Mouse (Mus musculus) CH12.LX (cell line): Measurements from ENCODE around the gene Commd1. TPM values are rescaled to one million over a fixed set of nuclear protein-coding genes. Genes with fewer than 3 reads are reported as not detected.

Source experiments
- DNase-seq: peaks from one replicate; pipeline ENCODE4 v3.0.0-alpha.2; 2013; ENCODE audit errors: extremely low read depth
- H3K27ac ChIP-seq: 2 replicates; pipeline ENCODE4 v1.5.1; 2012; ENCODE audit warnings: low read depth, mild to moderate bottlenecking, control low read depth, moderate library complexity; ENCODE audit not compliant: insufficient read depth
- H3K27me3 ChIP-seq: replicated peaks from 2 replicates; pipeline ENCODE3; 2012; ENCODE audit warnings: inconsistent platforms
- H3K36me3 ChIP-seq, 2 experiments: replicated peaks in 1 of 2; 2 replicates each; pipeline versions ENCODE3 to v1.6.1; 2012; ENCODE audit warnings: inconsistent platforms in 1 of 2, low read length in 1 of 2, mild to moderate bottlenecking in 1 of 2, mixed read lengths in 1 of 2, moderate library complexity in 1 of 2; ENCODE audit not compliant: control insufficient read depth in 1 of 2, insufficient read depth in 1 of 2
- H3K4me1 ChIP-seq, 2 experiments: 2 replicates each; pipeline ENCODE4 v1.6.1; 2012; ENCODE audit warnings: inconsistent platforms in 1 of 2, moderate library complexity in 1 of 2; ENCODE audit not compliant: insufficient read depth in 2 of 2, control insufficient read depth in 1 of 2
- H3K4me2 ChIP-seq: 2 replicates; pipeline ENCODE4 v1.6.1; 2012; ENCODE audit warnings: low read depth, mild to moderate bottlenecking, control low read depth; ENCODE audit not compliant: poor library complexity, insufficient read depth, severe bottlenecking
- H3K4me3 ChIP-seq, 3 experiments: fragments of 150-350 bp in 1 of 3; sonication (generic) in 1 of 3; replicated peaks in 1 of 3; 2 replicates each; pipeline versions ENCODE3 to v1.5.1; 2011 to 2012; ENCODE audit warnings: low read depth in 2 of 3, low read length in 2 of 3, mild to moderate bottlenecking in 2 of 3, moderate library complexity in 2 of 3, control low read depth in 1 of 3, improper control_type of control experiment in 1 of 3, inconsistent platforms in 1 of 3, mixed read lengths in 1 of 3; ENCODE audit not compliant: poor library complexity in 1 of 3
- H3K79me2 ChIP-seq: replicated peaks from 2 replicates; pipeline ENCODE4 v1.6.1; 2012; ENCODE audit warnings: mild to moderate bottlenecking, moderate library complexity; ENCODE audit not compliant: control insufficient read depth, poor library complexity, insufficient read depth, severe bottlenecking; ENCODE audit errors: extremely low read depth
- H3K9ac ChIP-seq: 2 replicates; pipeline ENCODE4 v1.6.1; 2012; ENCODE audit warnings: low read depth, mild to moderate bottlenecking, control low read depth, moderate library complexity; ENCODE audit not compliant: insufficient read depth
- H3K9me3 ChIP-seq: replicated peaks from 2 replicates; pipeline ENCODE3; 2012; ENCODE audit warnings: low read length, inconsistent platforms, mixed read lengths
- BHLHE40 ChIP-seq: IDR thresholded peaks from 2 replicates; pipeline ENCODE4 v1.6.1; 2011; ENCODE audit warnings: mild to moderate bottlenecking, low read depth, low read length, improper control_type of control experiment
- CHD1 ChIP-seq: IDR thresholded peaks from 2 replicates; pipeline ENCODE4 v1.6.1; 2012; ENCODE audit warnings: low read depth, low read length, improper control_type of control experiment, inconsistent platforms
- CHD2 ChIP-seq: IDR thresholded peaks from 2 replicates; pipeline ENCODE4 v1.6.1; 2011; ENCODE audit warnings: low read length, improper control_type of control experiment
- CTCF ChIP-seq, 2 experiments: IDR thresholded peaks in 1 of 2; conservative IDR thresholded peaks in 1 of 2; 2 replicates each; pipeline ENCODE4 v1.5.1; 2011 to 2012; ENCODE audit warnings: low read depth in 2 of 2, low read length in 2 of 2, improper control_type of control experiment in 1 of 2, inconsistent platforms in 1 of 2, mild to moderate bottlenecking in 1 of 2, moderate library complexity in 1 of 2
- ELF1 ChIP-seq: IDR thresholded peaks from 2 replicates; pipeline ENCODE4 v1.6.1; 2014; ENCODE audit warnings: low read depth, mild to moderate bottlenecking, inconsistent platforms, low read length, improper control_type of control experiment
- EP300 ChIP-seq: IDR thresholded peaks from 2 replicates; pipeline ENCODE4 v1.6.1; 2011; ENCODE audit warnings: low read length, improper control_type of control experiment
- ETS1 ChIP-seq: conservative IDR thresholded peaks from 2 replicates; pipeline ENCODE4 v1.6.1; 2012; ENCODE audit warnings: low read depth, mild to moderate bottlenecking, inconsistent platforms, low read length, improper control_type of control experiment, moderate library complexity
- GABPA ChIP-seq: IDR thresholded peaks from 2 replicates; pipeline ENCODE4 v1.6.1; 2012; ENCODE audit warnings: low read depth, low read length, improper control_type of control experiment, inconsistent platforms; ENCODE audit not compliant: insufficient replicate concordance
- HCFC1 ChIP-seq: IDR thresholded peaks from 2 replicates; pipeline ENCODE4 v1.6.1; 2012; ENCODE audit warnings: low read depth, mild to moderate bottlenecking, inconsistent platforms, low read length, improper control_type of control experiment
- IRF4 ChIP-seq: IDR thresholded peaks from 2 replicates; pipeline ENCODE4 v1.6.1; 2014; ENCODE audit warnings: low read depth, mild to moderate bottlenecking, inconsistent platforms, low read length, improper control_type of control experiment
- JUN ChIP-seq: IDR thresholded peaks from 2 replicates; pipeline ENCODE4 v1.6.1; 2011; ENCODE audit warnings: low read depth, mild to moderate bottlenecking, low read length, improper control_type of control experiment, moderate library complexity; ENCODE audit not compliant: insufficient read depth
- JUND ChIP-seq: conservative IDR thresholded peaks from 2 replicates; pipeline ENCODE4 v1.6.1; 2011; ENCODE audit warnings: low read depth, low read length, improper control_type of control experiment
- KAT2A ChIP-seq: IDR thresholded peaks from 2 replicates; pipeline ENCODE4 v1.6.1; 2012; ENCODE audit warnings: low read length, improper control_type of control experiment, inconsistent platforms; ENCODE audit not compliant: insufficient replicate concordance
- MAFK ChIP-seq: IDR thresholded peaks from 2 replicates; pipeline ENCODE4 v1.6.1; 2011; ENCODE audit warnings: low read length, improper control_type of control experiment; ENCODE audit not compliant: insufficient replicate concordance
- MAX ChIP-seq: IDR thresholded peaks from 2 replicates; pipeline ENCODE4 v1.6.1; 2011; ENCODE audit warnings: low read length, improper control_type of control experiment
- MAZ ChIP-seq: IDR thresholded peaks from 2 replicates; pipeline ENCODE4 v1.6.1; 2012; ENCODE audit warnings: low read depth, mild to moderate bottlenecking, inconsistent platforms, low read length, improper control_type of control experiment, moderate library complexity
- MEF2A ChIP-seq: IDR thresholded peaks from 2 replicates; pipeline ENCODE4 v1.6.1; 2014; ENCODE audit warnings: low read depth, mild to moderate bottlenecking, inconsistent platforms, low read length, improper control_type of control experiment, borderline replicate concordance
- MXI1 ChIP-seq: IDR thresholded peaks from 2 replicates; pipeline ENCODE4 v1.6.1; 2011; ENCODE audit warnings: mild to moderate bottlenecking, low read depth, low read length, improper control_type of control experiment
- MYC ChIP-seq: IDR thresholded peaks from 2 replicates; pipeline ENCODE4 v1.6.1; 2011; ENCODE audit warnings: low read depth, mild to moderate bottlenecking, improper control_type of control experiment, low read length
- NELFE ChIP-seq: IDR thresholded peaks from 2 replicates; pipeline ENCODE4 v1.6.1; 2011; ENCODE audit warnings: low read depth, low read length, improper control_type of control experiment
- NRF1 ChIP-seq: IDR thresholded peaks from 2 replicates; pipeline ENCODE4 v1.6.1; 2014; ENCODE audit warnings: low read depth, mild to moderate bottlenecking, inconsistent platforms, low read length, improper control_type of control experiment, moderate library complexity
- PAX5 ChIP-seq: IDR thresholded peaks from 2 replicates; pipeline ENCODE4 v1.6.1; 2012; ENCODE audit warnings: low read length, inconsistent platforms, mixed read lengths
- POLR2A ChIP-seq: IDR thresholded peaks from 2 replicates; pipeline ENCODE4 v1.6.1; 2011; ENCODE audit warnings: low read depth, mild to moderate bottlenecking, improper control_type of control experiment, low read length
- POLR2AphosphoS2 ChIP-seq: IDR thresholded peaks from 2 replicates; pipeline ENCODE4 v1.6.1; 2011; ENCODE audit warnings: low read depth, low read length, improper control_type of control experiment
- RAD21 ChIP-seq: IDR thresholded peaks from 2 replicates; pipeline ENCODE4 v1.6.1; 2011; ENCODE audit warnings: low read depth, mild to moderate bottlenecking, low read length, improper control_type of control experiment, moderate library complexity
- RCOR1 ChIP-seq: conservative IDR thresholded peaks from 2 replicates; pipeline ENCODE4 v1.6.1; 2012; ENCODE audit warnings: low read depth, mild to moderate bottlenecking, inconsistent platforms, low read length, improper control_type of control experiment
- SIN3A ChIP-seq: IDR thresholded peaks from 2 replicates; pipeline ENCODE4 v1.6.1; 2012; ENCODE audit warnings: low read length, improper control_type of control experiment, inconsistent platforms
- SMC3 ChIP-seq: IDR thresholded peaks from 2 replicates; pipeline ENCODE4 v1.6.1; 2011; ENCODE audit warnings: low read depth, low read length, improper control_type of control experiment
- TBP ChIP-seq: conservative IDR thresholded peaks from 2 replicates; pipeline ENCODE4 v1.6.1; 2011; ENCODE audit warnings: low read depth, low read length, improper control_type of control experiment
- TCF12 ChIP-seq: IDR thresholded peaks from 2 replicates; pipeline ENCODE4 v1.6.1; 2014; ENCODE audit warnings: low read depth, mild to moderate bottlenecking, inconsistent platforms, low read length, improper control_type of control experiment
- UBTF ChIP-seq: IDR thresholded peaks from 2 replicates; pipeline ENCODE4 v1.6.1; 2012; ENCODE audit warnings: low read depth, mild to moderate bottlenecking, inconsistent platforms, low read length, improper control_type of control experiment, moderate library complexity
- USF1 ChIP-seq: IDR thresholded peaks from 2 replicates; pipeline ENCODE4 v1.6.1; 2014; ENCODE audit warnings: low read depth, mild to moderate bottlenecking, inconsistent platforms, low read length, improper control_type of control experiment
- USF2 ChIP-seq: conservative IDR thresholded peaks from 2 replicates; pipeline ENCODE4 v1.6.1; 2011; ENCODE audit warnings: low read depth, low read length, improper control_type of control experiment
- ZC3H11A ChIP-seq: IDR thresholded peaks from 2 replicates; pipeline ENCODE4 v1.6.1; 2012; ENCODE audit warnings: low read depth, mild to moderate bottlenecking, inconsistent platforms, low read length, improper control_type of control experiment
- ZMIZ1 ChIP-seq: IDR thresholded peaks from 2 replicates; pipeline ENCODE4 v1.6.1; 2012; ENCODE audit warnings: low read depth, mild to moderate bottlenecking, inconsistent platforms, low read length, improper control_type of control experiment
- ZNF384 ChIP-seq: IDR thresholded peaks from 2 replicates; pipeline ENCODE4 v1.6.1; 2012; ENCODE audit warnings: low read depth, low read length, improper control_type of control experiment, inconsistent platforms
- dilution Hi-C: fragments of 300-500 bp; cut with MboI; formaldehyde crosslinking; loops from 2 replicates; pipeline ENCODE4 v1.14.3; 2020; ENCODE audit warnings: low sequenced_read_pairs; ENCODE audit not compliant: extremely low pct_unique_long_range_greater_than_20kb, extremely low pct_ligation_motif_present
- in situ Hi-C: fragments of 300-500 bp; cut with MboI; formaldehyde crosslinking; loops from 3 replicates; pipeline ENCODE4 v1.14.3; 2019; ENCODE audit warnings: low sequenced_read_pairs, low pct_ligation_motif_present, low pct_unique_long_range_greater_than_20kb, mixed read lengths
- polyA plus RNA-seq: library from polyadenylated mRNA; unstranded; fragments of >175 nt; gene quantifications from 2 replicates; pipeline ENCODE4 v1.2.1, GENCODE M21; 2012; ENCODE audit warnings: low read depth; ENCODE audit not compliant: insufficient read length
- total RNA-seq, 2 experiments: library from RNA; depleted of rRNA; stranded (reverse); fragments of 300-350 nt in 1 of 2; fragments of >200 nt in 1 of 2; gene quantifications; 2 replicates each; pipeline ENCODE4 v1.2.3; 2012 to 2014

The Commd1 gene
- total and polyA plus RNA-seq, 3 experiments, result 109 to 163 (median 113) TPM

DNA sequence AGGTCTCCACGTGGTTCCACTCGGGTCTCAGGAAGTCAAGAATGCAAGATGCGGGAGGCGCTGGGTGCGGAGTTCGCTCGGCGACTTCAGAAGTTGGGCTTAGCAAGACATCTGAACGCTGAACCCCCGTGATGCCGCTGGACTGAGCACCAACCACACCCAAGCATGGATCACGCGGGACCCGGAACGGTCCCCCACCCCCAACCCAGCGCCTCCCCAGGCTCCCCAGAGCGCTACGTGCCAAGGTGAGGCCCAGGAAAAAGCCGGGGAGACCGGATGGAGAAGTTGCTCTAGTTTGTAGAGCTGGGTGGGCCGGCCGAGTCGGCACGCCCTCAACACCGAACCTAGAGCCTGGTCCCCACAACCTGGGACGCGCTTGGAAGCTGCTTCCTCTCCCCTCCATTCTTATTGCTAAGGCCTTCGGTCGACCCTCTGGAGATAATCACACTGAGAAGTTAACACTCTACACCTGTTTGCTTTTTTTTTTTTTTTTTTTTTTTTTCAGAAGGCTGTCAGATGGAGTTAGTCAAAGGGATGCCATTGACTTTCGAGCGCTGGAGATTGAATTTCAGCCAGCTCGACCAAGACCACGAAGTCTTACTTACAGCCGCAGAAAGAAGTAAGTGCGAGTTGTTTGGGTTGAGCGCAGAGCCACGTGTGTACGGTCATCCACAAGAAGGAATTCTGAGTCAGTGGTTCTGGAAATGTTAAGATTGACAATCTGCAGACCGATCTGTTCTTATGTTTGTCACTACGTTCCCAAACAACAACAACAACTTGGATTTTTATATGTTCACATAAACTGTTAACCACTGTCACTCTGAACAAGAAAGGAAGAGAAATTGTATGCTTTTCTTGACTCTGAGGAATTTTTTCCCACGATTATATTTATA lies 121.6 kb downstream of the Commd1 start, which contains the start of gene B3gnt2:
TSS of gene B3gnt2 (minus strand) at position 627 of the 893 bp plus-strand sequence.
- DNase-seq, result no peak
- H3K79me2 ChIP-seq, result peaks cover 47% of the 10 kb centered on the region
- H3K9me3 ChIP-seq, result no peaks in the 10 kb centered on the region
- dilution Hi-C loops, result no loop called here
- in situ Hi-C loops, result loop anchor here (5.0 kb wide), 1 partner anchor 223 kb away; no protein-coding TSS in a partner anchor
- H3K9ac ChIP-seq, result peak within 1 kb of the TSS; percentile 76
- H3K4me2 ChIP-seq, result peak within 1 kb of the TSS; percentile 88
- peak within 1 kb of the TSS; percentile 70 to 84 (median 75) for H3K4me3 ChIP-seq
- H3K36me3 ChIP-seq, result peaks cover 0 to 4% of the 10 kb centered on the region in 2 experiments
- no peaks in the 10 kb centered on the region for H3K27me3 ChIP-seq
- TF ChIP-seq MEF2A (peak; percentile 57; the same call in 1 of the 2 replicates), HCFC1 (no peak), CHD2 (peak; percentile 86), MAFK (0 out of 2 replicates have a peak, but pooled peaks have one; percentile 28), TBP (peak; percentile 57; the same call in 1 of the 2 replicates), NELFE (no peak), RAD21 (no peak), GABPA (no peak), NRF1 (0 out of 2 replicates have a peak, but pooled peaks have one; percentile 27), JUND (no peak), ZMIZ1 (peak; percentile 5), ETS1 (no peak; the same call in none of the 2 replicates), UBTF (no peak), ZNF384 (peak; percentile 92), USF1 (peak; percentile 35), MXI1 (peak; percentile 80), BHLHE40 (peak; percentile 66), POLR2AphosphoS2 (0 out of 2 replicates have a peak, but pooled peaks have one; percentile 13), IRF4 (0 out of 2 replicates have a peak, but pooled peaks have one; percentile 9), JUN (no peak), RCOR1 (0 out of 2 replicates have a peak, but pooled peaks have one; percentile 10), MAX (peak; percentile 88), SIN3A (peak; percentile 84), TCF12 (peak; percentile 65; the same call in 1 of the 2 replicates), CTCF (conservative IDR thresholded peaks at IDR 0.05 in 1 of 2, IDR thresholded peaks at IDR 0.05 in 1 of 2; ENCODE audit: low read depth in 2 of 2, low read length in 2 of 2) (no peak), CHD1 (peak; percentile 62; the same call in 1 of the 2 replicates), MAZ (peak; percentile 22; the same call in 1 of the 2 replicates), SMC3 (peak; percentile 7; the same call in 1 of the 2 replicates), PAX5 (no peak), EP300 (no peak), MYC (peak; percentile 45), KAT2A (0 out of 2 replicates have a peak, but pooled peaks have one; percentile 59), ZC3H11A (no peak), POLR2A (no peak; the same call in 1 of the 2 replicates), ELF1 (peak; percentile 59), USF2 (no peak)
- peak within 1 kb of the TSS; percentile 88 for H3K27ac ChIP-seq
- peaks cover 19 to 39% of the 10 kb centered on the region in 2 experiments for H3K4me1 ChIP-seq
